Mouse (Mus musculus) layer of hippocampus, adult 8-10 months (tissue): ENCODE measurements around the gene Cacna1g. TPM values are rescaled to one million over a fixed set of nuclear protein-coding genes. Genes with fewer than 3 reads are reported as not detected.

Source experiments
- DNase-seq, 2 experiments: peaks; one replicate each; pipeline ENCODE4 v3.0.0; 2022; ENCODE audit warnings: low spot score in 2 of 2
- total RNA-seq, 4 experiments: library from RNA; stranded (reverse); gene quantifications; 2 replicates each; pipeline ENCODE4 v1.2.4; 2022

Cacna1g gene
- total RNA-seq, 4 experiments from 2014 or later = 49.3 to 83.1 (median 67.7) TPM

DNA sequence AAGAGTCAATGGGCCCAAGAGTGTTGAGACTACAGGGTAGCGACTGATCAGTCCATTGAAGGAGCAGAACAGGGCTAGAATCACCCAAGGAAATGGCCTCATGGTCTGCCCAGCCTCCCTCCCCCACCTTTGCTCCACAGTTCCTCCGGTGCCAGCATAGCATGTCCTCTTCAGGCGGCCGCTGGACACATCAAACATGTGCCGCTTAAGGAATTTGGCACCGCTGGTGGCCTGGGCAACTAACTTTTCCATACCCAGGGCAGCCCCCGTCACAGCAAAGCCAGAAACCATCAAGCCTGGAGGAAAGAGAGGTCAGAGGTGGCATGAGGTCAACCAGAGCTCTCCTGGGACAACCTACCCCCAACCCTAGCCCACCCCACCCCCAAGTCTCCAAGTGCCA is 8.0 kb upstream of the Cacna1g start:
- no peak for DNase-seq

DNA sequence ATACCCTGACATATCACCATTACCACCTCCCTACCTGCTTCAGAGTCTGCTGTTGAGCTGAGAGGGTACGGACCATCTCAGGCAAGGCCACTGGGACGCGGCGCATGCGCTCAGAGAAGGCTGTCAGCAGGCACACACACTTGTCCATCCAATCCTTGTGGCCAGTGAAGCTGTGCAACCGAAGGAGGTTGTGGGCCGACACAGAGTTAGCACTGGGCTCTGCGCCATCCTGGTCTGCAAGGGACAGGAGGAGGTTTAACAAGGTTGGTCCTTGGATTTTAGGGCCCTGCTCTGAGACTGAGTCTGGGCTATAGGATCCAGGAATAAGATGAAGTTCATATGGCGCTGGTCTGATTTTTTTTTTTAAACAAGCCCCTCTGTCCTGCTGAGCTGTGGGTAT is 6.4 kb upstream of the Cacna1g start:
- no peak for DNase-seq

DNA sequence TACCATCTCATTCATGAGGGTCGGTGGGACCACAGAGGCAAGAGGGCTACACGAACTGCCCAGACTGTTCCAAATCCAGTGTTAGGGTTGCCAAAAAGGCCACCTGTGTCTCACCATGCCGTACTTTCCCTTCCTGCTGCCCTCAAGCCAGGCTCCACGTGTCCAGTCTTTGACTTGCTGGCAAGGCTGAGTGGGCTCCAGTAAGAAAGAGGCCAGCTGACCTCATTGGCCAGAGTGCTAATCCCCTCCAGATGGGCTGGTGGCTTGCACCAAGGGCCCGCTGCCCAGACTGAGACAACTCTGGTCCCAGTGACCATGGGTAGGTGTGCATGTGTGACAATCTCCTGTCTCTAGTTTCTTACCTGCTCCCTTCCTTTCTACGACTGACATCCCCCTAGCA is 3.7 kb upstream of the Cacna1g start:
- DNase-seq = no peak

DNA sequence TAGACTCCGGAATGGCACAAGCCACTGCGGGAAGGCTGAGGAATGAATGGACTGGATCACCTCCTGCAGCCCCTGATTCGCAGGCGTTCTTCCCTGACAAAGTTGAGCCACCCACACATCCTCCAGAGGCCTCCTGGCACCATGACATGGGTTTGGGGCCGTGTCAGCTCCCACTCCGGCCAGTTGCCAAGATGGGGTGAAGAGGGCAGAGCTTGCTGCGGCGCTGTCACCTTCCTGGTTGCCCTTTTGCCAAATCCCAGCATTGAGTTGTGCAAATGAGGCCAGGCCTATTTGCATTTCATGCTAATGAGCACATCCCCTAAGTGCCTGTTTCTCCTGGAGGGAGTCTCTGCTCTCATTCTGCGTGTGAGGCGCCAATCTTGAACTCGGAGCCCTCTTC is 1.7 kb upstream of the Cacna1g start:
- DNase-seq = no peak

DNA sequence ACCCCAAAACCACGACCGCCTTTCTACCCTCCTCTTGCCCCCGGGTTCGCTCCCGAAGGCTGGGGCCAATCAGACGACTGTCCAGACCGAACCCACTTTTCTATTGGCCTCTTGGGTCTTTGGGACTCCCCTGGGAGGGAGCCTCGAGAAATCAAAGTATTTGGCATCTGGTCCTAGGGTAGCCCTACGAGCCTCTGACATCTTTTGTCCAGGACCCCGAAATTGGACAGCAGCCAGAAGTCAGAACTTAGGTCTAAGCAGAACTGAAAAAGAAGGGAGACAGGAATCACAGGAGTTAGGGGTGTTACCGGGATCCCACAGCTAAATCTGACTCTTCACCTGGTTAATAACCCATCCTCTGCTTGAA is 529 bp upstream of the Cacna1g start:
- no peak for DNase-seq

DNA sequence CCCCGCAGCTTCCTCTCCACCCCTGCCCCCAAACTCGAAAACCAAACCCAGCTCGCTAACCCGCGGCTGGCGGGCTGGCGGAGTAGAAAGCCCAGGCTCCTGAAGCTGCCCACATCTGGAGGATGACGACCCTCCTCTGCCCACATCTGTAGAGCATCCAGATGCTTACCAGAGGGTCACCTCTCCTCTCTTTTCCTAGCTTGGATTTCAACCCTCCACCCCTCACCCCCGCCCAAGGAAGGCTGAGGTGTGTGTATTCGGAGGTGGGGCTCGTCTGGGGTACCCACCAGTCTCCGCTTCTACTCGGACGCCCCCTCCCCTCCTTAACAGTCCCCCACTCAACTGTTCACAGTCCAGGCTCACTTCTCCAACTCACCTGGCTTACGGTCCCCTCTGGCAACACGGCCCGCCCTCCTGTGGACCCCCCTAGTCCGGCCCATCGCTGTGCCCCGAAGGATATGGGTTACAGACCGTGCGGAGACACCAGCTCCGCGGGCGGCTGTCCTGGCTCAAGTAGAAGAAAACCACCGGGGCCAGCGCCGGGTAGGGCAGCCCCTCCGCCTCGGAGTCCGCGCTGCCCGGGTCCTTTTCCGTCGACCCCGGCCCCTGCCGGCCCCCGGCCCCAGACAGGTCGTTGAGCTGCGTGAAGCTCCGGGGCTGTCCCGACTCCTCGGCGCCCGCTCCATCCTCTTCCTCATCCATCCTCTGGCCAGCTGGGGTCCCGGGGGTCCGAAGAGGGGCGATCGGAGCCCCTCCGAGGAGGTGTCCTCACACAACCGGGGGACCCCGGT is 887 bp downstream of the Cacna1g start:
- no peak for DNase-seq

DNA sequence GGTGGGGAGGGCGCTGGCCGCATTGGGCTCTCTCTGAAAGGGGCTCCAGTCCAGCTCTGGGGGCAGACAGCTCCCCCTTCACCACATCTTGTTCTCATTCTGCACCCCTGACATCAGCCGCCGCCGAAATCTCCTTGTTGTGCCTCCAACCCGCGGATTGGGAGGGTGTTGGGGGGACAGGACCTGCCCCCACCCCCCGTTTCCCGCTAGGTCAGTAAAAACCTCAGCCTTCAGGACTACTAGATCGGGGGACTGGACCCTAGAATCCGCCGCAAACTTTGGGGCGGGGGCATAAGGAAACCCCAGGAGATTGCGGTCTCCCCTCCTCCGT is 1.4 kb downstream of the Cacna1g start:
- DNase-seq = no peak

DNA sequence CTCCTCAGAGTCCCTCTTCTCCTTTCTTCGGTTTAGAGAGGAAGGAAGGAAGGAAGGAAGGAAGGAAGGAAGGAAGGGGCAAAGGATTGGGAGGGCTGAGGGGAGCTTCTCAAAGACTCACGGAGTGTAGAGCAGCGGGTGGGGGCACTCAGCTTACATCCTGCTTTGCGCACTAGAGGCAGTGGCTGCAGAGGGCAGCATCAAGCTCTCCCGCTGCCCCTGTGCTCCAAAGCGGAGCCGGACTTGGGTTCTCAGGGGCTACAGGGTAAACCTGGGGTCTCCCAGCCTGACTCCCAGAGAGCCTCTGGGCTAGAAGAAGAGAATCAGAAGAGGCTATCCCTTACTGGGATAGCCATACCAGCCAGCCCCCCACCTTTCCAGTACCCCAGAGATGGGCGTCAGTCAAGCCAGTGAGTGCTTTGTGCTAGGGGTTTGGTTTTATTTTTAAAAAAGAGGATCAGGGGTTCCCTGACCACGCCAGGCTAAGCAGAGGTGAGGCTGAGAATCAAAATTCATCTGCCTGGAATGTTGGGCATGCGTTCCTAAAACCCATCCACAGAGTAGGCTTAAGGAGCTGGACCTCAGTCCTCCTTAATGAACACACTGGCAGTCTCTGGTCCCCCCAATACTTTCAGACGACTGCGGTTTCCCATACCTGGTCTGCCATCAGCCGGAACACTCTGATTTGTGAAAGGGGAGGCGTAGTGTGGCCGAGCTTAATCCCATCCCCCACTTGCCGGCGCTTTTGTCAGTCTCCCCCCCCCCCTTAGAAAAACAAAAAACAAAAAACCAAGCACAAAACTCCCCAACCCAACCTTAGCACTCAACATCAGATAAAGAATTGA is 2.0 kb downstream of the Cacna1g start:
- no peak for DNase-seq

DNA sequence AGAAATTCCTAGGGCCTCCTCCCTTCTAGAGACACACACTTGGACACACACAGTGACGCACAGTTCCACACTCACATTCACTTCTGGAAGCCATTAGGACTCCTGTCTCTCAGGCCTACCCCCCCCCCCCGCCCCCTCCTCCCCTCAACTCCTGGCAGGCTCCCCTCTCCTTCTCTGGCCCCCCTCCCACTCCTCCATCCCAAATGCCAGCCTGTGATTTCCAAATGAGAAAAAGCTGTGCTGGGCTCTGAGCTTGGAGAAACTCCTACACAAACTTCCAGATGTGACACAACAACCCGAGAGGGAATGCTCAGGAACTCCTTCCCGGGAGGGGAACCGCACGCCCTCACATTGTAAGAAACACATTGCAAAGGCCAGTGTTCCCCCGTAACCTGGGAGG is 3.6 kb downstream of the Cacna1g start:
- DNase-seq = no peak

DNA sequence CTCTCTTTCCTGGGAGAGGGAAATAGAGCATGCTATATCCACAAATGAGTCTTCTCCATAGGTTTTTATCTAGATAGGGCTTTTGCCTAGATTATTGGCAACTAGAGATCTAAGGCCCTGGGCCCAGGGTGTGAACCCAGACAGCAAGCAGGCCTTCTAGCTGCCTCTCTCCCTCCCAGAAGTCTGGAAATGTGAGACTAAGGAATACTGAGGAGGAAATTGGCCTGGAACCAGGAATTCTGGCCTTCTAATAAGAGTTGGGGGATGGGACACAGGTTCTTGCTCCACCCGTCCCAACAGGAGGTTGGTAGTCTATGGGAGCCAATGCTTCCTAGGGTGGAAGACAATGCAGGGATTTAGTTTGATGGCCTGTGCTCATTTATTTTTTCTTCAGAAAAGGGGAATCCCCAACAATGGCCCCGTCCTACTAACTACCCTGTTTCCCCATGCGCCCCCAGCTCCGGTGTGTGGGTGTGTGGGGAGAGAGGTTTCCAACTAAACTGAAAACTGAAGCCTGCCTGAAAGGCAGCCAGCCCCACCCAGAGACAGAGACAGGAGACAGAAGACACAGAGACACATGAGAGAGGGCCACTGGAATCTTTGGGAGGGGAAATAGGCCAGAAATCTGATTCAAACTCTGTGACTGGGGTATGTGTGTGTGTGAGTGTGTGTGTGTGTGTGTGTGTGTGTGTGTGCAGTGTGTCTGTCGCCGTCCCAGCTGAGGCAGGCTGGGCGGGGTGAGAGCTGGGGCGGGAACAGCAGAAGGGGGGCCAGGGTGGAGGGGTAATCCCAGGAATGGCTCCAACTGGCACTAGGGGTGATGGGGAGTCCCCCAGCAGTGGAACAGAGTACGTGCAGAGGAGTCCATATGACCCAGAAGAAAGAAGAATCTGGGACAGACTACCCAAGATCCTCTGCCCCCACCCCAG is 4.6 kb downstream of the Cacna1g start:
- DNase-seq = no peak

DNA sequence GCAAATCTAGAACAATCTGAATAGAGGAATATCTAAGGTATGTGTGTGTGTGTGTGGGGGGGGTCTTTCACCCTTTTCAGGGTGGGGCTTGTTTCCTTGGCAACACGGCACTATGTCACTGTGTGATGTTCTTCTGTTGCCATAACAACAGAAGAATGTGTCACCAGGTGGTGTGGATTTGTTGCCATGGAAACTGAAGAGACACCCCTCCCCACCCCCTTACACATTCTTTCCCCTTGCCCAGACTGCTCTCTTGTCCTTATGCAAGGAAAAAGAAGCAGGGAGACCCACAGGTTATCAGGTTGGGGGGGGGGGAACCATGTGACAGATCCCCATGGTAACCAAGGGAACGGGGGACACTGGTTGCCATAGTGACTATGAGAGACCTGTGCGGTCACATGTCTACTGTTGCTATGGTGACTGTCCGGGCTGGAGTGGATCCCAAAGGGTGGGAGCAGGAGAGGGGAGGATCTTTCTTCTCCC is 5.4 kb downstream of the Cacna1g start:
- peak; percentile 71 to 81 for DNase-seq

DNA sequence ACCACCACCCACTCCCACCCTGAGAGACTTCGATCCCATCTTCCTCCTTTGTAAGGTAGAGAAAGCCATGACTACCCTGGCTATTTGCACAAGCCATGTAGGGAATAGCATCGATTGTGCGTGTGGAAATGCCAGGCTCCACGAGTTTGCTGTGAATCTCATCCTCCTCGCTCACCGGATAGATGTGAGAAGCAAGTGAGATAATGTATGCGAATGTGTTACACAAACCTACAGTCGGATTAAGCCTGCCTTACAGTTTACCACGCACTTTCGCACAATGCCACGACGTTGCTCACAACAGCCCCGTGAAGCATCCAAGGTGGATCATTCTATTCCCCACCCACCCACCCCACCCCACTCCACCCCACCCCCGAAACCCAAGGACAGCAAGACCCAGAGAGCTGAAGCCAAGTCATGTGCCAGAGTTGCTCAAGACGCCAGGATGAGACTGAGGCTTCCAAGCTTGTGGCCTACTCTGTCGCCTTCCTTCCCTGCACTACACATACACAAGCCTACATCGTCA is 7.6 kb downstream of the Cacna1g start:
- no peak for DNase-seq

DNA sequence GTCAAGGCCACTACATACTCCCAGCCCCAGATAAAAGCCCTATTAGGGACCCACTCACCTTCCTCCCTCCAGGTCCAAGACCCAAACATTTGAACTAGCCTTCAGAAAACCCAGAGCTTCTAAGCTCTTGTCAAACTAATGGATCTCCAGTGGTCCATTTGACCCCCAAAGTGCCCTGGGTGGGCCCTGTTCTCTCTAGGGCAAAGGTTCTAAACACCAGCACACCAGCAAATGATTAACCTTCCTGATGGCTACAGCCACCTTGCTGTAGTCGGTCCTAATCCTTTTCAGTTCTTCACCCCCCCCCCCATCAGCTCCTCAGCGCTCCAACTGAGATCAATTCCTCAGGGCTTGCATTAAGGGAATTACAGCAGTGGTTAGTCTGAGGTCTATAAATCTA is 9.8 kb downstream of the Cacna1g start:
- no peak for DNase-seq

DNA sequence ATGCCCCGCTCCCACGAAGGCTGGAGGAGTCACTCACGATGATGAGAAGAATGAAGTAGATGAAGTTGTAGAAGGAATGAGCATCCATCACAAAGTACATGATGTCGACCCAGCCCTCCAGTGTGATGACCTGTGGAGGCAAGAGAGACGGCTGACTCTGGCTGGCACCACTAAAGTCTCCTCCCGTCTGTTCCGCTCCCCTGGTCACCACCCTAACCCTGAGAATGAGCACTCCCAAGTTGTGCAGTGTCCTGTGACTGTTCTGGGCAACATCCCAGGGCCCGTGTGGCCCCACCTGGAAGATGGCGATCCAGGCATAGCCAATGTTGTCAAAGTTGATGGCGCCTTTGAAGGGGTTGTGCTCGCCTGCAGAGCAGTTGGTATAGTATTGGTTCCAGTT is 12.1 kb downstream of the Cacna1g start:
- no peak for DNase-seq

DNA sequence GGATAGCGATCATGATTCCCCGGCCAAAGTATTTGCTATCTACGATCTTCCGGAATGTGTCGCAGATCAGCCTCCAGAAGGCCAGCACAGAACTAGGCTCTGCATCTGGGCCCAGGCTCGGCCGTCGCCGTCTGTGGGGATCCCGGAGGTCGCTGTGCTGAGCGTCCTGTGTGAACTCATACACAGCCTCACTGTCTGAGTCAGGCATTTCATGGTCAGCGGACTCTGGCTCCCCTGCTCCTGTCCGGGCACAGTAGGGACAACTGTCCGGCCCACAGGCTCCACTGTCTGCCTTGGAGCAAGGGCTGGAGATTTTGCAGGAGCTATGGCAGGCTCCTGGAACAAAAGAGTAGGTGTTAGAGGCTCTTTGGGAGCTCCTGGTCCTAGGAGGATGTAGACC is 17.0 kb downstream of the Cacna1g start:
- no peak for DNase-seq

DNA sequence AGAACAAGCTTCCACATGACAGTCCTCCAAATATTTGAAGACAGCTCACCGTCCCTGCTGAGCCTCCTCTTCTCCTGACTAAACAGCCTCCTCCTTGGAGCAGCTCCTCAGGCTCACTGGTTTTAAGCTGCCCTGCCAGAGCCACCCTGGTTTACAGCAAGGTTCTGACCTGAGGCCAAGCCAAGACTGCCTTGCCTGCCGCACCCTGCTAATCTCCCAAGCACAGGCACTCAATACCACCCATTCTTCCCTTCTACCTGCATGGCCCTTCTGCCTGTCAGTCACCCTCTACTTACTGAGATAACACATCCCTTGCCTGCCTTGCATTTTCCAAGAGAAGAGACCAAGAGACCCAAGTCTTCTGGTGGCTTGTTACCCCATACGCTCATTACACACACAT is 17.7 kb downstream of the Cacna1g start:
- no peak for DNase-seq

DNA sequence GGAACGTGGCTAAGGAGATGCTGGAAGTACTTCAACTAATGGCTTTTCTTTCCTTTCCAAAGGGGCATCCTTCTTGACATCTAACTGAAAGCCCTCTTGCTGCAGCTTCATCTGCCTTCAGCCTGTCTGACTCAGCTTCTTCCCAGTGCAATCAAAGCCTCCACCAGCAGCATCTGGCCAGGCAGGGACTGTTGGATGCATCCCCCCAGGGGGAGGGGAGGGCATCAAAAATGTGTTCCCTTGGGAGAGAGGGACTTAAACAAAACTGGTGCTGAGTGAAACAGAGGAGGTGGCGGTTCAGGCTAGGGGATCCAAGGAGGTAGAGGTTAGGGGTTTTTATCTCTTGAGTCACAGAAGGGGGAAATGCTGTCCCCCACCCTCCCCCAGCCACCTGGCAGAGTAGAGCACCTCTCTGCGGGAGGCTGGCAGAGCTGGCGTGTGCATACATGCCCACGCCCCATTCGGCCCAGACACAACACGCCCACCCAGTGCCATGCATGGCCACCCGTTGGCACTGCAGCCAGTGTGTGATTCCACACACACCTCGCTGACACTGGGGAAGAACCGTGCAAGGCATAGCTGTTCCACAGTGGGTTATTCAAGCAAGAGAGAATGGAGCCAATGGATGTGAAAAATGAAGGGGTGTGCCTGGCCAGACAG is 18.7 kb downstream of the Cacna1g start:
- DNase-seq = no peak

DNA sequence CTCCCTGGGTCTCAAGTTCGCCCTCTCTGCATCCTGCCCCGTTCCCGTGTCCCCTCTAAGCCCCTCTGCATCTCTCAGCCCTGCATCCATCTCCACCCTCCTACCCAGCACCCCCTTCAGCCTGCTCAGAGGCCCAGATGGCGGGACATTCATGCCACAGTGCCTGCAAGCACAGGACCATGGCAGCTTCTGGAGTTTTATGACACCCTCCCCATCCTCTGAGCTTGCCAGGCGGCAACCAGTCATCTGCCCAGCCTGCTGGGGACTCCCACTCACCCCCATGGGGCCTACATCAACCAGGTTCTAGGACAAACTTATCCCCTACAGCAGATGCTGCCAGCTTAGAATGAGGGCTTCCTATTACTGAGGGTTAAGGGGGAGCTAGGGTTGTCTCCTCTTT is 19.2 kb downstream of the Cacna1g start:
- DNase-seq = peak; percentile 50 to 59

DNA sequence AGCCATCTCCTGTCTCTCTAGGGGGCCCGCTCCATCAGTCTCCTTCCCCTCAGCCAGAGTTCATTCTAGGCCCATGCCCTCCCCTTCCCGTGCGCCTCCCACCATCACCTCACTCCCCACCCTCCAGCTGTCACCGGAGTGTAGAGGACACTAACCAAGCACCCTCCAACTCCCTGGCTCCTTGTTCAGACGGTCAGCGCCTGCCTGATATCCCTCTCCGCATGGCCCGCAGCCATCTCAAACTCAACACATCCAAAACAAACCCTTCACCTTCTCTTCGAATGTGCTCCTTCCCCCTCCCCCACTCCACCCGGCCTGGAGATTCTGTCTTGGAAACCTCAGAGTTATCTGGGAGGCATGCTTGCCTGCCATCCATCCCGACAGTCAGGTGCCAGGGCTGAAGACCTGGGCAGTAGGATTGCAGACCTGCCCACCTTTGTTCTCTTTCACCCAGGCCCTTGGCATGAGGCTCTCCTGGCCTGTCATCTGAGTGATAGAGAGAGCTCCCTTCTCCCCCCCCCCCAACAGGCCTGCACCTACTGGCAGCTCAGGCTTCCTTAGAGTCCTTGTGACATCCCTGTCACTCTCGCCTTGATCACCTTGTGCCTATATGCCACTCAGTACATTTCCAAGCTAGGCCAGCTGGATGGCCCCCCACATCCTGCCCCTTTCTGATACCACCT is 22.8 kb downstream of the Cacna1g start:
- DNase-seq = no peak

DNA sequence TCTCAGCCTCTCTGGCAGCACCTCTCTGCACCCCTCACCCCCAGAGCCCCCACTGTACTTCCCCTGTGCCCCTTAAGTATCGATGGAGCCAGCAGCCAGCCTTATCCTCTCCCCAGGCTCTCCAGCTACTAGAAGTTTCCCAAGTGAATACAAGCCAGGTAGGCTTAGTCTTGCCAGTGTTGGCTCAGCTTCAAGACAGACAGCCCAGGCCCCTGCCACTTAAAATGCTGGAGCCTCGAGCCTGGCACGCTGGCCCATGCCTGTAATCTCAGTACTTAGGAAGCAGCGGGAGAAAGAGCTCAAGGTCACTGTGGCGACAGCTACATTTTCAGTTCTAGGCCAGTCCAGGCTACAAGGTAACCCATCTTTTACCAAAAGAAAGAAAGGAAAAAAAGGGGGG is 24.1 kb downstream of the Cacna1g start:
- no peak for DNase-seq
